Mouse (Mus musculus): ENCODE measurements at regions not wholly inside any gene's neighbourhood (a gene's known extent, or its start where the extent isn't known, plus 50 kb on each side); places are given as distances from the start of the nearest gene placed in this dataset.
"Not testable (repeated sequence)": the region's sequence is repeated elsewhere in the genome, so short reads cannot be mapped to it uniquely, and the experiment has no call there.

- TF ChIP-seq TAL1 (conservative IDR thresholded peaks at IDR 0.05; ENCODE audit: low read depth, low read length); CTCF (IDR thresholded peaks at IDR 0.05; ENCODE audit: low read depth, low read length); GATA1 (IDR thresholded peaks at IDR 0.05; ENCODE audit: borderline replicate concordance, low read length); POLR2AphosphoS5 (IDR thresholded peaks at IDR 0.05; ENCODE audit: insufficient replicate concordance, low read depth, low read length); GATA2 (IDR thresholded peaks at IDR 0.05; ENCODE audit: borderline replicate concordance, low read depth, low read length): not testable (repeated sequence)
Observed at GRCm38 (mm10) chr10:7344290-7344689, 129.1 kb downstream of the Ulbp1 start.
